Comparison of ENCODE assay signal across 13 mouse cellular contexts in genomic region chr10:7582157-7582890, GRCm38 (mm10). TPM values are rescaled to one million over a fixed set of nuclear protein-coding genes. Genes with fewer than 3 reads are reported as not detected.
DNase-seq lines count a peak whose midpoint lies in the region; ATAC-seq and TF ChIP-seq lines count a peak whose summit lies in the region.
"Had no signal": no experiment of that assay in that cellular context is flagged by ENCODE, and none has a peak within 500 bp of the region (broad histone marks: within the 10 kb centered on the region; RNA-seq: fewer than 3 reads in every experiment).

No protein-coding gene starts in this region.

- 43% methylated on average over 11 of the region's 11 CpGs for WGBS in embryonic facial prominence, embryonic 11.5 days
- WGBS in embryonic facial prominence, embryonic 10.5 days = 43% methylated on average over 11 of the region's 11 CpGs
- 22% methylated on average over 11 of the region's 11 CpGs for WGBS in lung, embryonic 14.5 days

- ATAC-seq in embryonic facial prominence, embryonic 11.5 days (replicated peaks; ENCODE audit: insufficient number of reproducible peaks, low FRiP score, low TSS enrichment, low read depth) = peak; percentile 70; the same call in 1 of the 2 replicates
- ATAC-seq in lung, embryonic 14.5 days (ENCODE audit: insufficient read depth) = peak; percentile 44; the same call in 1 of the 2 replicates
- ATAC-seq in megakaryocyte progenitor cell, adult 5-6 weeks (replicated peaks; ENCODE audit: poor library complexity) = peak; percentile 46

- H3K27ac ChIP-seq in embryonic facial prominence, embryonic 11.5 days (replicated peaks; ENCODE audit: low read depth, low read length) = no peak overlapping the region
- H3K27ac ChIP-seq in embryonic facial prominence, embryonic 10.5 days (replicated peaks) = no peak overlapping the region
- no peak overlapping the region for H3K27ac ChIP-seq in lung, embryonic 14.5 days (ENCODE audit: low read depth)
- H3K27ac ChIP-seq: heart, embryonic 10.5 days; kidney, postnatal 0 days; liver, embryonic 14.5 days had no signal

- H3K9ac ChIP-seq in embryonic facial prominence, embryonic 11.5 days (replicated peaks; ENCODE audit: low read length) = no peak overlapping the region
- no peak overlapping the region for H3K9ac ChIP-seq in lung, embryonic 14.5 days
- H3K9ac ChIP-seq: liver, embryonic 14.5 days had no signal

- H3K4me3 ChIP-seq in embryonic facial prominence, embryonic 11.5 days (ENCODE audit: low read depth, low read length) = no peak overlapping the region
- no peak overlapping the region for H3K4me3 ChIP-seq in embryonic facial prominence, embryonic 10.5 days
- H3K4me3 ChIP-seq in lung, embryonic 14.5 days (ENCODE audit: low read depth, low read length) = no peak overlapping the region
- H3K4me3 ChIP-seq: heart, embryonic 10.5 days; myocyte had no signal

- H3K27me3 ChIP-seq in embryonic facial prominence, embryonic 11.5 days (ENCODE audit: control insufficient read depth, insufficient read depth, low read length) = no peaks in the 10 kb centered on the region
- no peaks in the 10 kb centered on the region for H3K27me3 ChIP-seq in embryonic facial prominence, embryonic 10.5 days (replicated peaks; ENCODE audit: low read depth, poor library complexity, severe bottlenecking)
- H3K27me3 ChIP-seq in lung, embryonic 14.5 days (ENCODE audit: insufficient read depth, low read length) = no peaks in the 10 kb centered on the region

- no peaks in the 10 kb centered on the region for H3K4me1 ChIP-seq in embryonic facial prominence, embryonic 11.5 days (ENCODE audit: control insufficient read depth, insufficient read depth, low read length)
- 0 out of 2 replicates have a peak, but pooled peaks cover 3% of the 10 kb centered on the region for H3K4me1 ChIP-seq in embryonic facial prominence, embryonic 10.5 days
- no peaks in the 10 kb centered on the region for H3K4me1 ChIP-seq in lung, embryonic 14.5 days (ENCODE audit: insufficient read depth)

- no peak for DNase-seq in embryonic facial prominence, embryonic 11.5 days (ENCODE audit: low spot score)
- DNase-seq in embryonic facial prominence, embryonic 10.5 days (ENCODE audit: low spot score) = no peak
- peak; percentile 21 for DNase-seq in lung, embryonic 14.5 days
- no peak for DNase-seq in lung, postnatal 36 days
- DNase-seq in thymus, postnatal 36 days = peak; percentile 52 to 80
- DNase-seq in B cell, adult 2 months = no peak
- DNase-seq in heart, adult 18-20 months = no peak
- DNase-seq: right cerebral cortex, postnatal 4 days had no signal

- no peaks in the 10 kb centered on the region for H3K9me3 ChIP-seq in embryonic facial prominence, embryonic 11.5 days (replicated peaks; ENCODE audit: control insufficient read depth, low read length)
- no peaks in the 10 kb centered on the region for H3K9me3 ChIP-seq in embryonic facial prominence, embryonic 10.5 days
- no peaks in the 10 kb centered on the region for H3K9me3 ChIP-seq in lung, embryonic 14.5 days (ENCODE audit: low read depth, low read length)
- H3K9me3 ChIP-seq: heart, embryonic 10.5 days had no signal

- TF ChIP-seq CTCF in lung, embryonic 14.5 days (IDR thresholded peaks at IDR 0.05; ENCODE audit: low read depth) = no peak

- no peak overlapping the region for H3K4me2 ChIP-seq in embryonic facial prominence, embryonic 11.5 days (ENCODE audit: low read depth, low read length)
- no peak overlapping the region for H3K4me2 ChIP-seq in lung, embryonic 14.5 days

- no peaks in the 10 kb centered on the region for H3K36me3 ChIP-seq in embryonic facial prominence, embryonic 11.5 days (replicated peaks; ENCODE audit: control insufficient read depth, insufficient read depth, low read depth, low read length)
- no peaks in the 10 kb centered on the region for H3K36me3 ChIP-seq in embryonic facial prominence, embryonic 10.5 days (replicated peaks)
- H3K36me3 ChIP-seq in lung, embryonic 14.5 days (ENCODE audit: insufficient read depth) = no peaks in the 10 kb centered on the region
- H3K36me3 ChIP-seq: heart, embryonic 10.5 days had no signal

RNA-seq across cellular contexts. Expression of gene Lrp11, which starts 7.3 kb away (rescaled TPM):
- 6.1 and 7.5 TPM in 2 replicates for polyA plus RNA-seq in embryonic facial prominence, embryonic 11.5 days (2014; fragmentation: Nextera tagmentation; extraction: Ambion mirVana)
- 4.8 and 5.2 TPM in 2 replicates for polyA plus RNA-seq in embryonic facial prominence, embryonic 10.5 days (2016; fragmentation: Nextera tagmentation; extraction: Ambion mirVana)
- 6.3 and 7.4 TPM in 2 replicates for polyA plus RNA-seq in lung, embryonic 14.5 days (2014; fragmentation: Nextera tagmentation; extraction: Ambion mirVana)
- total RNA-seq in megakaryocyte progenitor cell, adult 5-6 weeks (2015) = 0.69 and 1.1 TPM in 2 replicates
- 0.83 and 2.5 TPM in 2 replicates for total RNA-seq in megakaryocyte progenitor cell, adult 5-6 weeks (2017)
- total RNA-seq in heart, adult 18-20 months (2021) = 1 to 10 TPM; 2.9 TPM

Comparison
In these comparisons a context has a peak if more than half of its experiments do, and no peak if none do; other contexts are left out.
1. DNase-seq: peak in lung, embryonic 14.5 days (single experiment) and thymus, postnatal 36 days (2 of 2); none in embryonic facial prominence, embryonic 11.5 days (single experiment), embryonic facial prominence, embryonic 10.5 days (single experiment), lung, postnatal 36 days (single experiment), B cell, adult 2 months (0 of 2) and heart, adult 18-20 months (0 of 2).
2. Peak in every context shown above with its lines, with median percentiles within 50 percentile points of each other: ATAC-seq.